Mouse (Mus musculus): ENCODE measurements around the gene Pth2. TPM values are rescaled to one million over a fixed set of nuclear protein-coding genes. Genes with fewer than 3 reads are reported as not detected.

Pth2 gene
- total RNA-seq, 2 experiments from 2014 or later: not detected

GRCm38 (mm10) chr7:45192585-45193310 lies 12.0 kb downstream of the Pth2 start:
- intact Hi-C loops (cut with DNase I): no loop called here
- DNase-seq (ENCODE audit: low spot score in 2 of 2): no peak

GRCm38 (mm10) chr7:45193406-45193805 lies 12.6 kb downstream of the Pth2 start:
- intact Hi-C loops (cut with DNase I): no loop called here
- no peak for DNase-seq (ENCODE audit: low spot score in 2 of 2)

- intact Hi-C loops (cut with DNase I): no loop called here
- no peak for DNase-seq (ENCODE audit: low spot score in 2 of 2)
Observed at GRCm38 (mm10) chr7:45193871-45194785, 13.3 kb downstream of the Pth2 start.

GRCm38 (mm10) chr7:45195341-45196175 lies 14.8 kb downstream of the Pth2 start:
- no peak for DNase-seq (ENCODE audit: low spot score in 2 of 2)
- intact Hi-C loops (cut with DNase I): loop anchor here (2.0 kb wide), 1 partner anchor 33 kb away; the partner anchor contains the start of gene Slc17a7

GRCm38 (mm10) chr7:45196176-45196535 lies 15.4 kb downstream of the Pth2 start:
- DNase-seq (ENCODE audit: low spot score in 2 of 2): no peak
- intact Hi-C loops (cut with DNase I): loop anchor here (2.0 kb wide), 1 partner anchor 33 kb away; the partner anchor contains the start of gene Slc17a7

- no peak for DNase-seq (ENCODE audit: low spot score in 2 of 2)
- intact Hi-C loops (cut with DNase I): loop anchor here (2.0 kb wide), 1 partner anchor 34 kb away; the partner anchor contains the start of gene Slc17a7
Observed at GRCm38 (mm10) chr7:45196994-45197393, 16.2 kb downstream of the Pth2 start.

GRCm38 (mm10) chr7:45198435-45198834 lies 17.6 kb downstream of the Pth2 start:
- intact Hi-C loops (cut with DNase I): no loop called here

GRCm38 (mm10) chr7:45198961-45199360 lies 18.2 kb downstream of the Pth2 start:
- DNase-seq (ENCODE audit: low spot score in 2 of 2): peak; percentile 64 to 75
- intact Hi-C loops (cut with DNase I): no loop called here

More at GRCm38 (mm10) chr7:45198435-45198834, 17.6 kb downstream of the Pth2 start:
- peak; percentile 69 to 75 for DNase-seq (ENCODE audit: low spot score in 2 of 2)

- DNase-seq (ENCODE audit: low spot score in 2 of 2): no peak
- intact Hi-C loops (cut with DNase I): no loop called here
Observed at GRCm38 (mm10) chr7:45202654-45203053, 21.9 kb downstream of the Pth2 start.

- peak; percentile 90 to 91 for DNase-seq (ENCODE audit: low spot score in 2 of 2)
- intact Hi-C loops (cut with DNase I): no loop called here
Observed at GRCm38 (mm10) chr7:45204380-45205143, 23.8 kb downstream of the Pth2 start, which contains the start of gene Ccdc155. Gene Ccdc155, minus strand, starts transcription at chr7:45204892.

GRCm38 (mm10) chr7:45208260-45208659 lies 27.5 kb downstream of the Pth2 start:
- intact Hi-C loops (cut with DNase I): no loop called here
- no peak for DNase-seq (ENCODE audit: low spot score in 2 of 2)

GRCm38 (mm10) chr7:45211070-45211469 lies 30.3 kb downstream of the Pth2 start:
- DNase-seq (ENCODE audit: low spot score in 2 of 2): no peak
- intact Hi-C loops (cut with DNase I): no loop called here

- intact Hi-C loops (cut with DNase I): no loop called here
- DNase-seq (ENCODE audit: low spot score in 2 of 2): no peak
Observed at GRCm38 (mm10) chr7:45211851-45212251, 31.1 kb downstream of the Pth2 start, which contains the start of gene Dkkl1. Gene Dkkl1, minus strand, starts transcription at chr7:45212147.

- no peak for DNase-seq (ENCODE audit: low spot score in 2 of 2)
- intact Hi-C loops (cut with DNase I): no loop called here
Observed at GRCm38 (mm10) chr7:45212356-45212755, 31.6 kb downstream of the Pth2 start.

- no peak for DNase-seq (ENCODE audit: low spot score in 2 of 2)
- intact Hi-C loops (cut with DNase I): no loop called here
Observed at GRCm38 (mm10) chr7:45213708-45214107, 32.9 kb downstream of the Pth2 start.

GRCm38 (mm10) chr7:45215673-45216441 lies 35.1 kb downstream of the Pth2 start, which contains the start of gene Tead2:
Gene Tead2, plus strand, starts transcription at chr7:45215753.
- intact Hi-C loops (cut with DNase I): no loop called here
- no peak for DNase-seq (ENCODE audit: low spot score in 2 of 2)

- no peak for DNase-seq (ENCODE audit: low spot score in 2 of 2)
Observed at GRCm38 (mm10) chr7:45216442-45217183, 35.8 kb downstream of the Pth2 start.

More at GRCm38 (mm10) chr7:45216442-45217183, 35.8 kb downstream of the Pth2 start:
- intact Hi-C loops (cut with DNase I): no loop called here

Data from left cerebral cortex, postnatal 36 days (tissue).